Mouse (Mus musculus) cerebellum, adult 9-11 months (tissue): ENCODE measurements around the gene Fxyd5.

ENCODE experiments used
- DNase-seq: peaks from one replicate; pipeline ENCODE4 v3.0.0; 2022

The Fxyd5 gene

DNA sequence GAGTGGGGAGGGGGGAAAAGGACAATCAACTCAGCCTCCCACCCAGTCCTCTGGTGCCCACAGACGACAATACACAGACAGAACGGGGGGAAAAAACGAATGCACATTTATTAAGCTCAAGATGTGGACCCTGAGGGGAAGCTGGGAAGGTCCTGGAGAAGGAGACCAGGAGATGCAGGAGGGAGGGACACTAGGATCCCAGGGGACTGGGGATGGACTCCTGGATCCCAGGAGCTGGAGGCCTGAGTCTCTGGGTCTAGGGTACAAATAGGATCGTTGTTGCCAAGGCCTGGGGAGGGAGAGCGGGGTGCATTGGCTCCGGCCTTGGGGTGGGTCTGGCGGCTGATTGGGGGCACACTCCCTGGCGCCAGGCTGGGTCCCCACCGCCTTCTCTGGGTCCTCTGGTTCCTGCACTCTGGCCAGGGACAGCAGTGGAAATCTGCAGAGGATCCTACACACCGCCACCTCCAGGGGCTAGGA lies at the start of gene Fxyd5:
TSS of gene Fxyd5 (minus strand) at position 51 of the 480 bp plus-strand sequence.
- no peak for DNase-seq

DNA sequence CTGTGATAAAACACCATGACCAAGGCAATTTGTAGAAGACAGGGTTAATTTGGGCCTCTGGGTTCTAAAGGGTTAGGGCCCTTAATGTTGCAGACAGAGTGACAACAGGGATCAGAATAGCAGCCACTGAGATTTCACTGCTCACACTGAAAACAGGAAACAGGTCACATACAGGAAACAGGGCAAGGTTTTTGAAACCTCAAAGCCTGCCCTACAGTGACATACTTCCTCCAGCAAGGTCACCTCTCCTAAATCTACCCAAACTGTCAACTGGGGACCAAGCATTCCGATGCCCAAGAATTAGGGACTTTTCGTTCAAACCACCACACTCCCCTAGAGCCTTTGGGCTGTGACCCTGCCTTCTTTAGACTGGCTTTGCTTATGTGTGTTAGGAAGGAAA lies 47.4 kb upstream of the Fxyd5 start:
- no peak for DNase-seq

DNA sequence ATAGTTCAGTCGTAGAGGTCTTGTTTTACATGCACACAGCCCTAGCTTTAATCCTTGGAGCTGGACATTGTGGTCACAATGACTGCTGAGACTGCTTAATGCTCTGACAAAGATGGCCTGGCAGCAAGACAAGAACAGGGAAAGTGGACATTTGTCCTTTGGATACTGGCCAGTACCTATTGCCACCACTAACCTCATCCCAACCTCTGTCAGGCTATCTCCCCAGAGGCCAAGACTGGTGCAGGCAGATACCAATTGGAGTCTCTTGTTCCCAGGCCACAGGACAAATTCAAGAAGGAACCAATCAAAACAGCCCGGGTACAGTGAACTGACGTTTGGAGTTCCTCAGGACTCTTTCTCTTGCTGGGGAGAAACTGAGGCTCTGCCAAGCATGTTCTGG lies 45.9 kb upstream of the Fxyd5 start:
- no peak for DNase-seq

DNA sequence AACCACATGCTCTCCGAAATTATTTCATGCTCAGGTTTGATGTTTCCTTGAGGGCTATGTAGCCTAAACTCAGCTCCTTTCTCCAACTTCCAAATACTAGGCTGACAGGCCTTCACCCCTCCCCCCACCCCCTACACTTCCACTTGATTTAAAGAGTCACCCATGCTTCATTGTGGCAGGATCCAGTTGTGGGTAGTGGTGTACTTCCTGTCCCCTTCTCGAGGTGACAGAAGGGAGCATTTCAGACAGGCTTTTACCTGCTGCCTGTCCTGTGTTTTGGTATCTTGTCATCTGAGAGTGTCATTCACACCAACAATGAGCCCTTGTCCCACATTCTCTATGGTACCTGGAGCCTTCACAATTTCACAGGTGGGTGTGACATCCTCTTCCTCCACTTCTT lies 45.0 kb upstream of the Fxyd5 start:
- DNase-seq: no peak

DNA sequence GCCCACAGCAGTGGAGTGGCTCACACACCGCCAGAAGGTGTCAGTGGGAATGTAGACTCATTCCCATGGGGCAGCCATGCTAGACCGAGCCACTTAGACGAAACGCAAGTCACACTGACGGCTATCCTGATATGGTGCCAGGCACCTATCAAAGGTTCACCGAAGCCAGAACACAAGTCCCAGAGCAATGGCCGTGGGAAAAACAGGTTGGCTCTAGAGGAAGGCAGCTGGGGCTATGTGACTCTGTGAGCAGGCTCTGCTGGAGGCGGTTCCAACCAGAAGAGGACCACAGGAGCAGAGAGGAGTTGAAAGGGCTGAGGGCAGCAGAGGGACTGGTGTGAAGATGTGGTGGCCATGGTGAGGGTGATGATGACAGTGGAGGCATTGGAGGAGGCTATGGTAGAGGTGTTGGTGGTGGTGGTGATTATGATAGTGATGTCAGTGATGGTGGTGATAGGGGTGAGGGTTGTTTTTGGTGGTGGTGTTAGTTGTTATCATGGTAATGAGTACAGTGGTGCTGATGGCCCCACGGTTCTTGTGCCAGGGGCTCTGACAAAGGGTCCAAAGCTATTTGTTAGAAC lies 44.0 kb upstream of the Fxyd5 start:
- no peak for DNase-seq

DNA sequence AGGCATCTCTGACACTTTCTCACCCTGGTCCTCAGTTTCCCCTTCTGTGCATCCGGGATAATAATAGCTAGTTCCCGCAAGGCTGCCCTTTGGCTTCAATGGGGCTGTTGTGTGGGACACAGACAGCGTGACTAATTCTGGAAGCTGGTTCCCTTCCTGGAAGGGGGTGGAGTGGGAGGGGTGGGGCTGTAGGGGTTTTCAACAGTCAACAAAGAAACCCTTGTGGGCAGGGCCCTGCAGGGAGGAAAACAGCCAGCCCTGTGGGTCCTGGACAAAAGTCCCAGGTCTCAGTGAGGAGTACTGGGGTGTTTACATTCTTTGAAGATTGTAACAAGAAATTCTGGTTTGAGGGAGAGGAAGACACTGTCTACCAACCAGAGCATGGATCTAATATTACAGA lies 42.9 kb upstream of the Fxyd5 start:
- DNase-seq: no peak

DNA sequence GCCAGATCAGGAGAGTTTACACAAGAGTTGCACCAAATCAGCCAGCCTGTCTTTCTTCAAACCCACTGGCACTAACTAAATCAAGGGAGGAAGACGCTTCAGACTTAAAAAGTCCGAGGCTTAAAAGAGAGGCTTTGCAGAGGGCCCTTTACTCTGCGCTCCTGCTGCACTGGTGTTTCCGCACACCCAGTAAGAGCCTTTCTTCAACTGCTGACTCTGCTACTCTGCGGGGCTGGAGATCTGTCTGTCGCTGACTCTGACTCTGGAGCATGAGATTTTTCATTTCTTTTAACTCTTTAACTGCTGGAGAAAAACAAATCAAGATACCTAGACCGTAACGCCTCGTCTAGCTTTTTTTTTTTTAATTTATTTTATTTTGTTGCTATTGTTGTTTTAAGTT lies 41.9 kb upstream of the Fxyd5 start:
- no peak for DNase-seq

DNA sequence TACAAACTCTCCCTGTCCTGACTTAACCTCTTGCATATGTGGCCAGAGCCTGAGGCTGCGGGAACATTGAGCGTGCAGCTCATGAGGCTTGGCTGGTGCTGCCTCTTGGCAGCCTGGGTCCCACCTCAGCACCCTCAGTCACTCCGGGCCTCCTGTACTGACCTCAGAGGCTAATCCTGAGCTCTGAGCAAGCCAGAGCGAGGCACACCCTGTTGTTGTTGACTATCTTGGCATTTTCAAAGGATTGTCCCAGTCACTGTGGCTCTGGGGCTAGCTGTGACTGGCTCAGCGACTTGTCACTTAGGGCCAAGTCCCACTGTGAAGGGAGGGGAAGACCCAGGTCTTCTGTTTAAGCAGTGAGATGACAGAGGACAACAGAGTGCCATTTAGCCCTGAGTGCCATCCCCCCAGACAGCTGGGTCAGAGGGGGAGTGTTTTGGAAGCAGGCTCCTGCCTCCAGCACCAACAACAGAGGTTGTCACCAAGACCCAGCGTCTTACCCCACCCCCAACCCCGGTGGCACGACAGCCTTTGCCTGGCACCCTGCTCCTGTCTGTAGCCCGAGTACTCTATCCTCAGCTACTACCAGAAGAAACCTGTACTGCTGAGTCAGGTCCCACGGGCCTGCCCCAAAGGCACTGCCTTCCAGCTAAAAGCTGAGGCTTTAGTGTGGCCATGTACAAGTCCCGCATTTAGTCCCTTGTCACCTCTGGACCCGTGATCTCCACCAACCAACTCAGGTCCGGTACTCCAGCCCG lies 40.7 kb upstream of the Fxyd5 start:
- peak; percentile 80 for DNase-seq

DNA sequence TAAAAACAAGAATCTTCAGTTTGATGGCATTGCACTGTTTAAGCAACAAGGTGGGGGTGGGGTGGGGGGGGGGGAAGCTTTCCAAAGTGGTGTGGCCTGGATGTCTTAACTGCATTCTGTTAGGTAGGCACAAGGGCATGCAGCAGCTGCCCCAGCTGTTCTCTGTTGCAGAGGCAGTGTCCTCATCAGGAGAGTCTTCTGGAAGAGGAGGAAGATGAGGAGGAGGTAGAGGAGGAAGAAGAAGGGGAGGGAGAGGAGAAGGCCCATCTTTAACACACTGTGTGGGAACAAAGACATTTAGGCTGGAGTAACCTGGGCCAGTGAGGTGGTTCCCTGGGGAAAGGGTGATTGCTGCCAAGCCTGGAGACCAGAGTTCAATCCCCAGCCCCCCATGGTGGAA lies 39.8 kb upstream of the Fxyd5 start:
- no peak for DNase-seq

DNA sequence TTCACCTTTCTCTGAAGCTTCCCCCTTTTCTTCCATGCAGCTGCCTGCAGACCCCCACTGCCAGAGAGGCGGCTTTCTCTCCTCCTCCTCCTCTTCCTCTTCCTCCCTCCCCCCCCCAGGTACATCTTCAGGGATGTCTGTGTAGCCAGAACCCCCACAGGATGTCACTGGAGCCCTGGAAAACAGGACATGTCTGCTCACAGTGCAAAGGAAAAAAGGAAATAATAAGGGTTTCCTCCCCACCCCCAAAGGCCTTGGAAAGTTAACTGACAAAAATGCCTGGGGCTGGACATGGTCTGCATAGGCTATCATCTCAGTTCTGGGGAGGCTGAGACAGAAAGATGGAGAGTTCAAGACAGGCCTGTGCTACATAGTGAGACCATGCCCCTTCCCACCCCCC lies 38.8 kb upstream of the Fxyd5 start:
- DNase-seq: no peak

DNA sequence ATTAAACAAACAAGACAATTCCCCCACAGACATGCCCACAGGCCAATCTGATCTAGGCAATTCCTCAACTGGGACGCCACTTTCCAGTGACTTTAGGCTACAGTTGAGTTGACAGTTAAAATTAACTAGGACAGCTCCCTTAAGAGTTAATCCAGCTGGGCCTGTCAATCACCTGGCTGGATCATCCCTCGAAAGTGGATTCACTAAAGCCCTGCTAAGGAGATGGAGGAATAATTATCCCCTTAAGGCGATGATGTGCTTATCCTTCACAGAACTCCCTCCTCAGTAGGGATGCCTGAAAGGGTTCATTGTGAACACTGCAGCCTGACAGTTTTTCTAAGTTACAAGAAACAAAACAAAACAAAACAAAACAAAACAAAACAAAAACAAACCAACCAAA lies 38.3 kb upstream of the Fxyd5 start:
- DNase-seq: no peak

DNA sequence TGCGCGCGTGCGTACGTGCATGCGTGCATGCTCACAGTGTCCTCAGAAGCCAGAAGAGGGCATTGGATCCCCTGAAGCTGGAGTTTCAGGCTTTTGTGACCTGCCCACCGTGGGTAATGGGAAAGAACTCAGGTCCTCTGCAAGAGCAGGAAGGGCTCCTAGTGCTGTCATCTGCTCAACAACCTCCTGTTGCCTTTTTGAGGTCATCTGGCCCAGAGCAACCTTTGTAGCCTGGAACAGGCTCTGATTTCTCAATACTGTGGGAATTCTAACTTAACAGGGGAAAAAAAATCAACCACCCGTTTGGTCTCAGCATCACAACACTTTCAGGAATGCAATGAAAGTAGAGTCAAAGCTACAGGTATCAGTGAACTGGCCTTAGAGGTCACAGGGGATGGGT lies 37.4 kb upstream of the Fxyd5 start:
- no peak for DNase-seq

DNA sequence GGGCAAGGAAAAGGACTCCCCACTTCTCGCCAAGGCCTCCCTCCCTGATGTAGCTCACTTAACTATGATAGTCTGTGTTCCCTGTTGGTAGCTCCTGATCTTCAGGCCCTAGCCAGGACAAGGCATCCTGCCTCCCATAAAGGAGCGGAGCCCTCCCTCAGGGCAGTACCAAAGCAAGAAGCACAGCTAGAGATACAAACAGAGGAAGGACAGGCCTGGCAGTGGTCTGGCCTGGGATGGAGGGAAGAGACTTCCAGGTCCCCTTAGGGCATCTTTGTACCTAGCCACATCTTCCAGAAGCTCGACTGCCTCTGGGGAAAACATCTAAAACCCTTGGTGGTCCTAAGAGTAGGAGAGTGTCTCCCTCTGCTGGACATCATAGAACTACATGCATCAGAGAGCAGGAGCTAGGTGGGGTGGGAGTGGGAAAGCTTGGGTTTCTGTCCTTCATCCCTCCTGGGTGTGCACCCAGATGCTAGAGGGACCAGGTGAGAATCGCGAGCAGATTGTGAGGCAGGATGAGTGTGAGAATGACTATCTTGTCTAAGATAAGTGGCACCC lies 35.7 kb upstream of the Fxyd5 start:
- no peak for DNase-seq

DNA sequence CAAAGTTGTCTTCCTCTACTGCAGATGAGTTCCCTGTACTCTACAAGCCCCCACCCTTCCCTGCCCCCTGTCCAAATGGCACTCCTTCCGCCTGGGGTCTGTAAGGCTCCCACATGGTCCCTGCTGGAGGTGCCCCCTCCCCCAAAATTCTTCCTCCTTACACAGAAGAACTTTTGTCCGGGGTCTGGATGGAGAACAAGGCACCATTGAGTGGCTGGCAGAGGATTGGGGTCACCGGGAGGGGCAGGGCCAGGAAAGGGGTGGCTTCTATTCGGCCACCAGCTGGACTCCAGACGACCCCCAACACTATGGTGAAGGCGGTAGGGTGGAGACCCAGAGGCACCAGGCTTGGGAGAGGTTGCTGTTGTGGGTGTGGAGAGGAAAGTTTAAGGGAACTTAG lies 35.2 kb upstream of the Fxyd5 start:
- peak; percentile 62 for DNase-seq

DNA sequence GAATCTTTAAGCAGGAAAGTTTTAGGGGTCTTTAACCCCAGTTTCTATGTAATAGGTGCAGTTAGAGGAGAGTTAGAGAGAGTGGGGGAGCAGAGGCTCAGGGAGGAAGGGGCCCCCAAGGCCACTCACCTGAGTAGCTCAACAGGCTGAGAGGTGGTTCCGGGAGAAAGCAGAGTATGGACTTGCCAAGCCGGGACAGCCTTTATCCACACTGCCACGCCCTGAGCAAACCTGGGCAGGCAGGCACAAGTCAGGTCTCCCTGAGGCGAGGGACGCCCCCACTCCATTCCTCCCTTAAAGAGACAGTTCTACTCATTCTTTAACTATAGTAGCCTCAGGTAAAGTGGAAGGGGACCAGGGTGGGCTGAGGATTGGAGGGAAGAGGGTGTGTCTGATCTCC lies 34.2 kb upstream of the Fxyd5 start, which contains the start of gene Fxyd3:
TSS of gene Fxyd3 (minus strand) at position 213 of the 400 bp plus-strand sequence.
- DNase-seq: no peak

DNA sequence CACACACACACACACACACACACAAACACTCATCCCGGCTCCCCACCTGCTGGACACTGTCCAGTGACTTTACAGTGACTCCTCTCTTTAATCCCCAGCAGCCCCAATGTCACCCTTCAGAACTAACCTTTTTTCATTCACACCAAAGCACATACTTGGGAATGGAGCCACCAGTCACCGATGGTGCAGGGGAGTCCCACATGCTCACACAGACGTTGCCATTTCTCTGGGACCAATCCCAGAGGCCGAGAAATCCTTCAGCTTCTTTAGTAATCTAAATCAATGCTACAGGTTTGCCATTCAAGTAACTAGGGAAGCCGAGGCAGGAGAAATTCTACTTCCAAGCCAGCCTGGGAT lies 32.4 kb upstream of the Fxyd5 start:
- no peak for DNase-seq

DNA sequence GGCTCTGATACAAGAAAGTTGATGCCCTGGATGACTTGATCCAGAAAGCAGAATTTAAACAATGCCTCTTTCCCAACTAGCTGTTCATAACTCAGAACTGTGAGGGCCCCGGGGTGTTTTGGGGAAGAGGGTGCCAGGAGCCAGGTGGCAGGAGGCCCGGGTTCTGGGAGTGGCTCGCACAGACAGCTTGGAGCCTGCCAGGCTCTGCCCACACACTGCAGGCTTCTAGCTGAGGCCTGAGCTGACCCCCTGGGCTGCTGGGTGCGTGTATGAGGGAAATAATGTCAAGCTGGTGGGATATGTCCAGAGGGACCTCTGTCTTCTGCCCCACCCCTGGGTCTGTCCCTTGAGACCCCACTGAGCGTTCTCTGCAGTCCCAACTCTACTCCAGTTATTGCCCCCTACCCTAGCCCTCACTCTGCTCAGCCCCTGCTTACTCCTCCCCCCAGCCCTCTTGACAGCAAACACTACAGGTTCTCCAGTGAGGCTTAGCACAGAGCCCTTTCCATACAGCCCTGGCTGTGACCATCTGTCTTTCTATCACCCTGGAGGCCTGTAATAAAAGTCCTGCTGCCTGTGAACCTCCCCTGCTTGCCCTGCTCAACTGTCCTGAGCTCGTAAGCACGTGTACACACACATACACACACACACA lies 31.9 kb upstream of the Fxyd5 start:
- peak; percentile 70 for DNase-seq

DNA sequence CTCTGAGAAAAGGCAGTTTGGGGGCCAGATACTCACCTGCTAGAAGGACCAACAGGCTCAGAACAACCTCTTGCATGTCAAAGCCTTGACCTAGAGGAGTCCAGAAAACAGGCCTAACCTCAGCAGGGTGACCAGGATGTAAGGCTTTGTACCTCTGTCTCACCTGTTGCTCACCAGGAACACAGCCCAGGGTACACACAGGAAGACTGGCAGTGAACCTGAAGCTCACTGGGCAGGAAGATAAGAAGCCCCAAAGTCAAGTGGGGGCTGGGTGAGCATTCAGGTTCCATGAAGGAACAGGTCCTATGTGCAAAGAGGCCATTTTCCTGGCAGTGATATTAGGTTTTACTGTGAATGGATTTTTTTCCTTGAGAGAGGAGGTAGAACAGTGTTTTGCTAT lies 31.3 kb upstream of the Fxyd5 start:
- DNase-seq: peak; percentile 50

DNA sequence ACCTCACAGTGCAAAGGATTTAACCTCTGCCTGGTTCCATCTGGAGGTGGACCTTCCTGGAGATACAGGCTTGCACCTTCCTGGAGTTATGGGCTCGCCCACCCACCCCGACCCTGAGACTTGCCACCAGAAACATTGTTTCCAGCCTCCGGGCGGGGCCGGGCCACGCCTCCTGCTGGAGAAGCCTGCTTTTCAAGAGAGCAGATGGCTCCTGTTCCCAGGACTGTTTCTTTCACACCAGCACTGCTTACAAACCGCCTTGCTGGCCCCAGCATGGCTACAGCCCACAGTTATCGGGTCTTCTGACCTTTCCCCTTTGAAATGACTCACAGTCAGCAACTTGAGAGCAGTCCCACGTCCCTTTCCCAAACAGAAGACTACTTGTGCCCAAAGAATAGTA lies 30.0 kb upstream of the Fxyd5 start:
- peak; percentile 46 for DNase-seq

DNA sequence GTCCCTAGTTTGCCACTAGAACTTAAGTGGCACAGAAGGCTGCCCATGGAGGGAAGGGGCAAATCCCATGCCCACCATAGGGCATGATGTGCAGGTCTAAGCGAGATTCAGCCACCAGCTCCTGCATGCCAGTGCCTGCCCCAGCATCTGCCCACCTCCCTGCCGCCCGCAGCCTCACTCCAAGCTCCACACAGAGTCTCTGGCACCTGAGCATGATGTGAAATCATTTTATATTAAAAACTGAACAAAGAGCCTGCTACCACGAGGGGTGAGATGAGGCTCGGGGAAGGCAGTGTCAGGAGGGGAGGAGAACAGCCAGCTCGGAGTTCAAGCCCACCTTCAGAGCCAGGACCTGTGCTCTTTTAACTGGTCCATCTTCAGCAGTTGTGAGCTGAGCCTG lies 28.0 kb upstream of the Fxyd5 start:
- peak; percentile 60 for DNase-seq

DNA sequence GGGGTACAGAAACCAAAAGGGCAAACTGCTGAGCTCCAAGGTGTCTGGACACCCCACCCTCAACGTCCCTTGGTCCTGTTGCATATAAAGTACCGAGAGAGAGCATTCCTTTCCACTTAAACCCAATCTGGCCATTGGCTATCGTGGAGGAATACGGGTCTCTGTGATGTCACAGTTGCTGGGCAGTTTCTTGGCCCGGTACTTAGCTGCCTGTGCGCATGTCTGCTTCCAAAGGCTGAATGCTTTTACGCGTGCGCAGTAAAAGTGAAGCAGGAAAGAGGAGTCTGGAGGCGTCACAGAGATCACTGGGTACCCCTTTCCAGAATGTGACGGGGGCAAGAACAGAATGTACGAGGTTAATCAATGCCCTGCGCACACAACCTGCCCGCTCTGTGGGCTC lies 27.2 kb upstream of the Fxyd5 start:
- peak; percentile 67 for DNase-seq

DNA sequence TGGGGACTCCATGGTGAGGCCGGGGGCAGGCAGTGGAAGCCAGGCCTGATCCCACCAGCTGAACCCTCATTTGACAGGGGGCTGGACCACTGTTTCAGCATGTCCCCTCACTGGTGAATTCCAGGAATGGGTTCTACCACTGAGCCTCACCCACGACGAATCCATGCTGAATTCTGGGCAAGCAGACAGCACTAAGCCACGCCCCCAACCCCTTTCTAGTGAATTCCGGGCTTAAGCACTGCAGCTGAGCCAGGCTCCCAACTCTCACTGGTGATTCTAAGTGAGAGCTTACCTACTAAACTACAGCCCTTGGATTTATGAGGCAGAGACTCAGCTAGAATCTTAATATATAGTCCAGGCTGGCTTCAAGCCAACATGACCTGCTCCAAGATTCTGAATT lies 25.6 kb upstream of the Fxyd5 start:
- peak; percentile 31 for DNase-seq

DNA sequence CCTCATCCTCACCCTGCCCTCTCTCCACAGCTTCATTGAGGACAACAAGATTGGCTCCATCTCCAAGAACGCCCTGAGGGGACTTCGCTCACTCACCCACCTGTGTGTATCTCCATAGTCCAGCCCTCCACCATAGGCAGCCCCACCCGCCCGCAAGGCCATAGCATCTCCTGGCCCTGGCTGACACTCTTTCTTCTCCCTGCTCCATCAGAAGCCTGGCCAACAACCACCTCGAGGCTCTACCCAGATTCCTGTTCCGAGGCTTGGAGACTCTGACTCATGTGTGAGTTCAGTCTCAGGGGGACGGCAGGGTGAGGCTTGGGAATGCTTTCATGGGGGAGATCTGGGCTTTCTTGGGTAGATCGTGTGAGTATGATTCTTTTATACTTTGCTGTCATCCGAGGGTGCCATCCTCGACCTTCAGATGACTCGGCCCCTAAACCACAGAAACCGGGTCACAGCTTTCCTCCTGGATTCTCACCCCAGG lies 20.8 kb upstream of the Fxyd5 start:
- DNase-seq: no peak

DNA sequence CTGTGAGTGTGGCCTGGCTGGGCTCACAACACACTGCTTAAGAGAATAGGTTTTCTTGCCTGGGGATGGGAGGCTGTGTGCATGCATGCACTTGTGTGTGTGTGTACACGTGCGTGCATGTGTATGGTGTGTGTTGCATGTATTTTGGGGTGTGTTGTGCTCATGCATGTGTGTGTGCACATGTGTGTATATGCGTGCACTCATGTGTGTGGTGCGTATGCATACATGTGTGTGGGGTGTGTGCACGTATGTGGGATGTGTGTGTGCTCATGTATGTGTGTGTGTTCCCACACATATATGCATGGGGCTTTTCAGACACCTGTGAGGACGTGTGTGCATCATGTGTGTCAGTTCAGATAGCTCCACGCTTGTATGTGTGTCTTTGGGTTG lies 18.3 kb upstream of the Fxyd5 start:
- no peak for DNase-seq
